Mouse (Mus musculus) gonadal fat pad, adult 2 months (tissue): ENCODE results near the gene 1700025F22Rik. TPM values are rescaled to one million over a fixed set of nuclear protein-coding genes. Genes with fewer than 3 reads are reported as not detected.
"Not testable (repeated sequence)": the region's sequence is repeated elsewhere in the genome, so short reads cannot be mapped to it uniquely, and the experiment has no call there.

ENCODE experiments used
- DNase-seq: peaks from one replicate; pipeline ENCODE4 v3.0.0-alpha.2; 2012; ENCODE audit warnings: low read depth
- polyA plus RNA-seq: library from polyadenylated mRNA; depleted of rRNA; stranded (reverse); fragments of >200 nt; gene quantifications from 2 replicates; pipeline ENCODE4 v1.2.3, GENCODE M21; 2012; rRNA removed

Gene 1700025F22Rik
- polyA plus RNA-seq: not detected in 2 replicates

DNA sequence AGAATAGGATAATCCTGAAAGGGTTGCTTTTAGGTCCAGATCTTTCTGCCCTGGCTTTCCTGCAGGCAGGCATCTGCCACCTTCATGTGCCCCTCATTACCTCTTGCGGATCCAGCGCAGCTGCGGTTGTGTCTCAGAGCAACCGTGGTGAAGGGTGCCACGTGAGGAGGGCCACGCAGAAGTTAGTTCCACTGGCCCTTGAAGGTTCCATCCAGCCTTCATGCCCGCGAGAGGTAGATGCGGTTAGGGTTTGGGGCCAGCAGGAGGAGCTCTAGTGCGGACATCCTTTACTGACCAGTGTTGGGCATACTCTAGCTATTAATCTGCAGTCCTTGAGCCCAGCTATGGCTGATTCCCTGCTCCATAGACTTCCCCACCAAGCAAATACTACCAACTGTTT, at the start of gene 1700025F22Rik:
Gene 1700025F22Rik (minus strand): TSS at position 149 of the 400 bp plus-strand sequence.
- no peak for DNase-seq

DNA sequence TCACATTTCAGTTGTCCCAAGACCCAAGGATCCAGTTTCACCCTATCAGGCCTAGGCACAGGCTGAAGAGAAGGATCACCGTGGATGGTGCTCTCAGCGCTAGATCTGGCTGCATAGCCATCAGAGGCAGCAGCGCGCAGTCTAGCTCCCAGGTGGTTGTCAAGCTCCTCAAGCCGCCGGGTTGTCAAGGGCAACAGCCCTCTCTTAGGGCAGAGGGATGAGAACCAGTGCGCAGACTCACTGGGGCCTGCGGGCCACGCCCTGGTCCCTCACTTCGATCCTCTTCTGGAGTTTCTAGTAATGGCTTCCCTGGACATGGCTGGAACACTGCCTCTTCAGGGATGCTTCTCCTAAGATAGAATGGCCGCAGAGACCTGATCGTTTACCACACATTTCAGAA, 31.4 kb upstream of the 1700025F22Rik start, which contains the start of gene Ms4a13:
Gene Ms4a13 (minus strand): TSS at position 192 of the 400 bp plus-strand sequence.
- no peak for DNase-seq

DNA sequence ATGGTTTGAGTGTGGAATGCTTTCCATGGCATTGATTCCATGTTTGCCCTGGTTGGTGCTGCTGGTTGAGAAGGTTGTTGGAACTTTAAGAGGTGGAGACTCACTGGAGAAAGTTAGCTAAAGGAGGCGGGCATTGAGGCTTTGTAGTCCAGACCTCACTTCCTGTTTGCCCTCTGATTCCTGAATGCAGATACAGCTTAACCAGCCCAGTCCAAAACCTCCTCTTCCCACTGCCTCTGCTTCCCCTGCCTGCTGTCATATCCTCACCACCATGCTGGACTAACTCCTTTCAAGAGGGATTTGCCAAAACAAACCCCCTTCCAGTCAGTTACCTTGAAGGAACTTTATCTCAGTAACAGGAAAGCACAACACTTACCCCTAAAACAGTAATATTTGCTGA, 27.4 kb upstream of the 1700025F22Rik start:
- DNase-seq: no peak

DNA sequence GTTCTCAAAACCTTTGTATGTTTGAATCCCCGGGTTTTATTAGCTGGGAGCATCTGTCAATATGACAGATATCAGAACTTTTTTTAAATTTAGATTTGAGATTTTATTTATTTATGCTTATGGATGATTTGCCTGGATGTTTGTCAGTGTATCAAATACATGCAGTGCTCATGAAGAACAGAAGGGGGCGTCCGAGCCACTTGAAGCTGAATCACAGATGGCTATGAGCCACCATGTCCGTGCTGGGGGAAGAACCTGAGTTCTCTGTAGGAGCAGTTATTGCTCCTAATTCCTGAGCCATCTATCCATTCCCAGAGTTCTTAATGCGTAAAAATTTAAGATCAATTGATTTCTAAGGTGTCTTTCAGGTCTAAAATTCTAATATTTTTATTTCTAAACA, 19.0 kb upstream of the 1700025F22Rik start:
- DNase-seq: no peak

DNA sequence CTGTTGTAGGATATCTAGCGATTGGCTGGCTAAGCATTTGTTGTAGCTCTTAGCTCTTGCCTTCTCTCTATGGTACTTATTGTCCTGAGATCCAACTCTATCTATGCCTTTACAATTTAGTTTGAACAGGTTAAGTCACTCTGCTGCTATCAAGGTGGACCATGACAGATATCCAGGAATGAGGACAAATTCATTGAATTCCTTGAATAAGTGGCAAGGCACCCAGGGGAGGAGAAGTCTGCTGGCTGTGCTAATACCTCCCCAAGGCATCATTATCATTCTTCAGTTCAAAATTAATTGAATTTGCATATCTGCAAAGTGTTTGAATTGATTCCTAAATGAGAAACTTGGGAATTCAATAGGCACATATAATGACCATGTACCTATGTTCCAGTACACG, 12.3 kb upstream of the 1700025F22Rik start:
- DNase-seq: no peak

DNA sequence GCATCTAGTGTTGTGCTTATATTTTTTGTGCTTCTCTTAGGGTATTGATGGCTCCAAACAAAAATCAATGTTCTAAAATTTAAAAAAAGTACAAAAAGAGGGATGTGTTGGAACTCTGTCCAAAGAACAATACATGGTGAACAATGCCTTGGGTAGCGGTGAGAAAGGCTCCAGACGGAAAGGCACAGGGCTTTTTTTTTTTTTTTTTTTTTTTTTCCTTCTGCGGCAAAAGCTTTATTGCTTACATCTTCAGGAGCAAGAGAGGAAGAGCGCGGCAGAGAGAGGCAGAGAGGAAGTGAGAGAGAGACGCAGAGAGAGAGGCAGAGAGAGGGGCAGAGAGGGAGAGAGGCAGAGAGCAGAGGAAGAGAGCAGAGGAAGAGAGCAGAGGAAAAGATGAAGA, 7.2 kb downstream of the 1700025F22Rik start:
- DNase-seq: not testable (repeated sequence)

DNA sequence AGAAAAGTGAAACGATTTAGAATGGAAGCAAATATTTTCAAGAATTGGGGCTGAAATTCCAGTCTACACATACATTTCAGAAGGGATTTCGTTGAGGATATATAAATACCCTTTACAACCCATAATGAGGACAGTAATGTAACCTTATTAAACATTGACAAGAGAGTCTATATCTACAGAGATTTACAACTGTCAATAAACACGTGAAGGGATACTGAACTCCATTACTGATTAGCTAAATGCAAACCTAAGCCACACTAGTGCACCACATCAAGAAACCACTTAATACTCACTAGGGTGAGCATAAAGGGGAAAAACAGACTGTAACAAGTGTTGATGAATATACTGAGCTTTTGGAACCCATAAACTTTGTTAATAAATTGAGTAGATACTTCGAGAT, 29.8 kb downstream of the 1700025F22Rik start:
- no peak for DNase-seq

DNA sequence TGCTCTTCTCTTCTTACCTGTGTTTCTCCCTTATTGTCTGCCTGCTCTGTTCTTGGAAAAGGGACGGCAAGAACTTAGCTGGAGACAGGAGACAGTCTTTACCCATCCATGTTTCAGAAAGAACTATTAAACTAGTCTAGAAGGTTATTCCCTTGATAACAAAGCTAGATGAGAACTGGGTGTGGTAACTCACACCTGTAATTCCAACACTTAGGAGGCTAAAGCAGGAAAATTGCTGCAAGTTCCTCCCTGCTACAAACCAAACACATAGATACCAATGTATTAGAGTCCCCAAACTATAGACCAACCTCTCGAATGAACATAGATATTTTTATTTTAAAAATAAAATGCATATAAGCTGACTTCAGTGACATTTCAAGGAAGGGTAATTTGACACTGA, 30.3 kb downstream of the 1700025F22Rik start:
- DNase-seq: no peak

DNA sequence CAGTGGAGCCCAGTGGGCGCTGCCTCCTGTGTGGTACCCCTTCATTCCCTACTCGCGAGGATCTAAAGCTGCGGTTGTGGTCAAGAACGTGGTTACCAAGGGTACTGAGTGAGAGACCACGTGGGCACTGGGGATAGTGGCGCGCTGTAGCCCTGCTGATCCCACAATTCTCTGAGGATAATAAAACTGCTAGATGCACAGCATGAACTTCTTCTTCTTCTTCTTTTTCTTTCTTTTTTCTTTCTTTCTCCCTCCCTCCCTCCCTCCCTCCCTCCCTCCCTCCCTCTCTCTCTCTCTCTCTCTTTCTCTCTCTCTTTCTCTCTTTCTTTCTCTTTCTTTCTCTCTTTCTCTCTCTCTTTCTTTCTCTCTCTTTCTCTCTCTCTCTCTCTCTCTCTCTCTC, 34.3 kb downstream of the 1700025F22Rik start, which contains the start of gene 1700017D01Rik:
Gene 1700017D01Rik (minus strand): TSS at position 101 of the 400 bp plus-strand sequence.
- not testable (repeated sequence) for DNase-seq

DNA sequence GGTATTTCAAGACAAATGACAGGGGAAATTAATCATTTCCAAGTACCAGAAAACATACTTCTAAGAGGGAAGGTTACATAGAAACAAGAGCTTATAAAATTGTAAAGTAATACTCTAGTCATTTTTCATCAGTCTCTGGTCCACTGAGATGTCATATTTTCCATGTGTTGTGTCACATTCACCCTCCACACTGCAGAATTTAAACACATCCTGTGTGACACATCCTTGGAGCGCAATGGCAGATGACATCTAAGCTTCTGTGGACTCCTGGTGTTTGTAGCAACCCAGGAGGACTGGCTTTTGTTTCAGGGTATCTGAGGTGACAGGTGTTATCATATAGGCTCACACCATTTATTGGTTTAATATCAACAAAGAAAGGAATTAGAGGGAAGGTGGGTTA, 35.4 kb downstream of the 1700025F22Rik start:
- DNase-seq: no peak

DNA sequence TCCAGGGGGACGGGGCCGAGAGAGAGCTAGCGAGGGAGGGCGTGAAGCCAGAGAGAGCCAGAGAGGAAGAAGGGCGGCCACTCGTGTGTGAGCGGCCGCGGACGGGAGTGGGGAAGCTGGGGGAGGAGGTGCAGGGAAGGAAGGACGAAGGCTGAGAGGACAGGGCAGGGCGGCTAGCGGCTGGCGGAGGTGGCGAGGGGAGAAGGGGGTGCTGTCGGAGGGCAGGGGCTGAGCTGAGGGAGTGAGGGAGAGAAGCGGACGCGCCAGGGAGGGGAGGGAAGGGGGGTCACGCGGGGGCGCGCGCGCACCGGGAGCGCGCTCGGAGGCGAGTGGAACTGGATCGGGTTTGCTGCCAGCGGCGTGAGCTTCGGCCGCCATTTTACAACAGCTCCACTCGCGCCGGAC, 44.1 kb downstream of the 1700025F22Rik start:
- not testable (repeated sequence) for DNase-seq

DNA sequence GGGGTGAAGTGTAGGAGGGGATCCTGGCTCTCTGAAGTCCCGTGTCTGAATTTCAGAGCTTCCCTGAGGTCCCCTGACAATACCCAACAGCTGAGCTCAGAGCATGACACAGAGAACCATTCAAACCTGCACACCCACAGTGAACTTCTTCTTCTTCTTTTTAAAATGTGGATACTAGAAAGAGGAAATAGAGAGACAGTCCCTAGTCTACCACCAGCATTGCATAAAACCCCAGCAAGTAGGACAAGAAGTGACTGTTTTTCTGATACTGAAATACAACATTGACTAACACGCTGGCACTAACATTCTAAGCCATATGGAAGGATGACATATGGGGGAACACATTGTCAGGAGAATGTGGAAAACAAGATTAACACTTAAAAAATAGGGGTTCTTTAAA, 45.8 kb downstream of the 1700025F22Rik start:
- DNase-seq: no peak

DNA sequence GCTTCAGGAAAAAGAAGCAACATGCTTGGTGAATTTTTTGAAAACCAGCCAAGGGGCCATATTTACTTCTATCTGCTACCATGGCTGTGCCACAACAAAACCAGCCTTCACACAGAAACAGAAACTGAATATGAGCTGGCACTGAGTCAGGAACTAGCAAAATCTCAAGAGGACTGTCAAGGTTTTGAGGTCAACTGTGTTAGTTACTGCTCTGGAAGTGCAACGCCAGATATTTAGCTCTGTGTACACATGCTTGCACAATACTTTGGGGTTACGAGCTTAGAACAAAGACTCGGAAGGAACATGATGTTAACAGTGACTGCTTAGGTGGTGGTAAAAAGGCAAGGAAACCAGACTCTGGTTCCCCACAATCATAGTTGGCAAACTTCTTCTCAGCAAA, 57.4 kb downstream of the 1700025F22Rik start:
- no peak for DNase-seq

DNA sequence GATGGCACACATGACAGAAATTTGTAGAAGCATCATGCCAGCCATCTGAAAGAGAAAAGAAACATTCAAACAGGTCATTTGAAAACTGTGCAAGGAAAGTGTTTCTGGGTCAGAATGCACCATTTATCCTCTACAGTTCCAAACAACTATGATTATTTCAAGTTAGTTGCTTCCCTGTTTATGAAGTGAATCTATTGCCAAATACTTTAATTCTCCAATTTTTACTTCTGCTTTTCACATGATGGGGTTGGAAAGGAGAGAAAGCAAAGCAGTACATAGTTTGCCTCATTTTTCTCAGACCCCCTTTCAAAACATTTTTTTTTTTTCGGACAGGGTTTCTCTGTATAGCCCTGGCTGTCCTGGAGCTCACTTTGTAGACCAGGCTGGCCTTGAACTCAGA, 63.2 kb downstream of the 1700025F22Rik start:
- no peak for DNase-seq

DNA sequence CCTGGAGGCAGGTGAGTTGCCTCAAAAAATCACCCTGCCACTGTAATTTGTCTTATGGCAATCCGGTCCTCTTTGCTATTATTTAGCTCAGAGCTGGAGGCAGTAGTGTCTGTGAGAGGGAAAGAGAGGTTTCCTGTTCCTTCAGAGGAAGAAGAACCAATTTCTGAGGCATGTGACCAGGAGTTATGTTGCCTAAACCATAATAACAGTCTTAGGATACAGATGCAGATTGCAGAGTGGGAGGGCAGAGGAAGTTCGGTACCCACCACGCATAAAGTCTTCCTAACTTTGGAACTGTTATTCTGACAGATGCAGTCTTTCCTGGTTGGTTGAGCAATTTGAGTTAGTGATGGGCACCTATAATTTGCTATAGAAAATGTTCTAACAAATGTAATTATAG, 66.7 kb downstream of the 1700025F22Rik start:
- DNase-seq: no peak

DNA sequence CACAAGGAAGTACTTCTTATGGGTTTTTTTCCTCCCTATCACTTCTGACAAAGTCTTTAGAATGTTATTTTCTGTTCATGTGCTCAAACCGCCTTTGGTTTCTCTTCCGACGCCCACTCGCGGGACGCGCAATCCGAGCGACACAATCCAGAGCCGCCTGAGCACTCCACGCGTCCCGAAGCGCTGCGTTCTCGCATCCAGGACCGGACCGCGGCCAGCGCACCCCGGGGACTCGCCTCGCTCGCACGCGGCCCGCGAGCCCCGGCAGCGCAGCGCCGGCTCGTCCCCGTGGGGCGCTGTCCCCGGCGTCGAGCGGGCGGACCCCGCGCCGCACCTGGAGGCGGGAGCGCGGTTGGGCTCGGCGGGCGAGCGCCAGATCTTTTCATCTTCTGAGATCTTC, 73.0 kb downstream of the 1700025F22Rik start:
- DNase-seq: not testable (repeated sequence)

Other genes starting within 250 kb of the 1700025F22Rik start
- not detected in 2 replicates for gene Zp1, start 244.7 kb downstream of the 1700025F22Rik start, polyA plus RNA-seq
- gene Ptgdr2, start 228.2 kb downstream of the 1700025F22Rik start, polyA plus RNA-seq: 0.14 TPM in 1 of 2 replicates, not detected in the other
- gene Ccdc86, start 216.1 kb downstream of the 1700025F22Rik start, polyA plus RNA-seq: 4.8 and 6.5 TPM in 2 replicates
- gene Ms4a10, start 190.7 kb downstream of the 1700025F22Rik start, polyA plus RNA-seq: 0.15 and 0.46 TPM in 2 replicates
- not detected in 2 replicates for gene Ms4a15, start 172.1 kb downstream of the 1700025F22Rik start, polyA plus RNA-seq
- gene Ms4a18, start 147.3 kb downstream of the 1700025F22Rik start, polyA plus RNA-seq: not detected in 2 replicates
- 3.2 and 6.3 TPM in 2 replicates for gene Ms4a8a, start 84.2 kb downstream of the 1700025F22Rik start, polyA plus RNA-seq
- 0.66 and 1.0 TPM in 2 replicates for gene 1700017D01Rik, start 34.4 kb downstream of the 1700025F22Rik start, polyA plus RNA-seq
- 0.11 and 0.37 TPM in 2 replicates for gene Ms4a13, start 31.4 kb upstream of the 1700025F22Rik start, polyA plus RNA-seq
- not detected in 2 replicates for gene Ms4a12, start 67.1 kb upstream of the 1700025F22Rik start, polyA plus RNA-seq
- gene Ms4a1, start 100.9 kb upstream of the 1700025F22Rik start, polyA plus RNA-seq: 0.20 and 0.26 TPM in 2 replicates
- 0.22 and 1.2 TPM in 2 replicates for gene Ms4a5, start 118.6 kb upstream of the 1700025F22Rik start, polyA plus RNA-seq
- gene Ms4a14, start 149.1 kb upstream of the 1700025F22Rik start, polyA plus RNA-seq: 1.0 and 1.1 TPM in 2 replicates
- 3.4 and 4.2 TPM in 2 replicates for gene Ms4a7, start 170.8 kb upstream of the 1700025F22Rik start, polyA plus RNA-seq
- 1.1 and 1.2 TPM in 2 replicates for gene Ms4a4a, start 210.2 kb upstream of the 1700025F22Rik start, polyA plus RNA-seq
- 0.51 and 1.3 TPM in 2 replicates for gene Ms4a4c, start 239.4 kb upstream of the 1700025F22Rik start, polyA plus RNA-seq